Mouse (Mus musculus): Measurements from ENCODE around the gene Gstm2. TPM values are rescaled to one million over a fixed set of nuclear protein-coding genes. Genes with fewer than 3 reads are reported as not detected.

The Gstm2 gene
- polyA plus RNA-seq, 1 experiment from 2014 or later = 18.2 TPM

DNA sequence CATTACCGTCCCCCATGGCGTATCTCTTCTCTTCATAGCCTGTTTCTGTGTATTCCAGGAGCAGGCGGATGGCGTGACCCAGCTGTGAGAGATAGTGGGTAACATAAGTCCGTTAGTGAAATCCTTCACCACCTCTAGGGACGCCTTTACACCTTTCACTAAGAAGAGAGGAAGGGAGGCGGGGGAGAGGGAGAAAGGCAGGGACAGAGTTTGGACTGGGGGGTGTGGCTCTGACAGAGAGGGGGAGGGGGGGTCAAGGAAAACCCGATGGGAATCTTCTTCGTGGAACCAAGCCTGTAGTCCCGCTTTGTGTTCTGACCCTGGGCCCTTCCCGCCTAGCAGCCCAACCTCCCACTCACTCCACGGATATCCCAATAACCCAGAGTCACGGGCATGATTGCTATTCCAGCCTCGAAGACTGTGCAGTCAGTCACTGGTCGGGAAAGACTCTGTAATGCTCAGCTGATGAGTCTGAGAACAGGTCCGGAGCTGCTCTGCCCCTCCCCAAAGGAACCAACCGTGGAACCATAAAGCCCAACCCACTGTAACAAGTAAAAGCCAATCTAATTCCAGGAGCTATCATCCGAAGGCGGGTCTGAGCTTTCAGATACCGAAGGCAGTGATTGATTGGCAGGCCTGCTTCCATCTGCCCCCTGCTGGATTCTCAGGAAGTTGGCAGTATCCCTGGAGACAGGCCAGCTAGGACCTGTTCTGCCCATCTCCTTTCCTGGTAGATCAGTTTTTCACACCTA lies 42.8 kb downstream of the Gstm2 start, which contains the start of gene Gstm6:
Gene Gstm6, minus strand, starts transcription at position 511 of the 752 bp plus-strand sequence.
- Histone ChIP-seq H3K9me3 (ENCODE audit: control insufficient read depth, low read length) (no peaks in the 10 kb centered on the region), H3K9ac (ENCODE audit: low read depth, low read length) (no peak within 1 kb of the TSS), H3K4me3 (ENCODE audit: low read depth, low read length) (no peak within 1 kb of the TSS), H3K27me3 (replicated peaks; ENCODE audit: control insufficient read depth, insufficient read depth, low read length) (no peaks in the 10 kb centered on the region), H3K27ac (ENCODE audit: low read depth, low read length) (no peak within 1 kb of the TSS), H3K36me3 (ENCODE audit: control insufficient read depth, insufficient read depth, low read length) (no peaks in the 10 kb centered on the region), H3K4me1 (replicated peaks; ENCODE audit: control insufficient read depth, insufficient read depth, low read length) (no peaks in the 10 kb centered on the region), H3K4me2 (peak within 1 kb of the TSS; percentile 56)
- 20% methylated on average over 20 of the region's 20 CpGs for WGBS
- DNase-seq (ENCODE audit: low spot score) (no peak), ATAC-seq (replicated peaks; ENCODE audit: low FRiP score) (peak; percentile 34; the same call in 1 of the 2 replicates)

DNA sequence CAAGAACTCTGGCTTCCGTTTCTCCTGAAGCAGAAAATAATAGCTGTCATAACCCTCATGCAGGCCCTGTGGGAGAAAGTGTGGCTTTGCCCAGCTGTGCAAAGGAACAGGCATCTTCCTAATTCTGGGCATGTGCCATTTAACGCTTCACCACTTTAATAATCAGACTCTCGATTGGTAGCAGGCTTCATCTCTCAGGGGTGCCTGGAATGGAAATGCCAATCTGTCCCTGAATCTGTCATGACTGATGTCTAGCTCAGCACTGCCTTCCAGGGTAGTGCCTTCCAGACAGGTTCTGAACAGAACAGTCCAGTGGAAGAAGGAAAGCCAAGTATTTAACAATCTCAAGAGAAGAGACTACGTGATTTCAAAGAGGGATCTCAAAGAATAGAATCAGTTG lies 45.0 kb downstream of the Gstm2 start:
- Histone ChIP-seq H3K9me3 (ENCODE audit: control insufficient read depth, low read length) (no peaks in the 10 kb centered on the region), H3K27me3 (replicated peaks; ENCODE audit: control insufficient read depth, insufficient read depth, low read length) (no peaks in the 10 kb centered on the region), H3K36me3 (ENCODE audit: control insufficient read depth, insufficient read depth, low read length) (no peaks in the 10 kb centered on the region), H3K27ac (ENCODE audit: low read depth, low read length) (no peak overlapping the region), H3K4me3 (ENCODE audit: low read depth, low read length) (no peak overlapping the region), H3K4me1 (replicated peaks; ENCODE audit: control insufficient read depth, insufficient read depth, low read length) (no peaks in the 10 kb centered on the region), H3K4me2 (no peak overlapping the region), H3K9ac (ENCODE audit: low read depth, low read length) (no peak overlapping the region)
- no peak for DNase-seq (ENCODE audit: low spot score)
- 75% methylated on average over 4 of the region's 4 CpGs for WGBS
- ATAC-seq (replicated peaks; ENCODE audit: low FRiP score) = no peak

DNA sequence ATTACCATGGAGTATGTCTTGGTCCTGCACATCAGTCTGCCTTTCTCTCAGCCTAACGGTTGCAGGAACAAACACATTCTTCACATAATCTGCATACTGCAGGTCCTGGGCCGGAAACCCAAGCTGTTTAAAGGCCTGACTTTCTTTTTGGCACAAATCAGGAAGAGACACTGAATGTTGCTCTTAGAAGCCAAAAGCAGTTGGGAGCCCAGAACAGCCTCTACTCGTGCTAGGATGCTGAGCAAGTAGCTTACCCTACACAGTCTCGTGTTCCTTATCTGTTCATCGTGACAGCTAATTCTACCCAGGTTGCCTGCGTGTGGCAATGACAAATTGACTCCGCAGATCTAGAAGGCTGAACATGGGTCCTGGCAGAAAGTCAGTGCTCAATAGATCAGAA lies 45.7 kb downstream of the Gstm2 start:
- Histone ChIP-seq H3K36me3 (ENCODE audit: control insufficient read depth, insufficient read depth, low read length) (no peaks in the 10 kb centered on the region), H3K4me2 (no peak overlapping the region), H3K9me3 (ENCODE audit: control insufficient read depth, low read length) (no peaks in the 10 kb centered on the region), H3K9ac (ENCODE audit: low read depth, low read length) (no peak overlapping the region), H3K4me1 (replicated peaks; ENCODE audit: control insufficient read depth, insufficient read depth, low read length) (no peaks in the 10 kb centered on the region), H3K27ac (ENCODE audit: low read depth, low read length) (no peak overlapping the region), H3K4me3 (ENCODE audit: low read depth, low read length) (no peak overlapping the region), H3K27me3 (replicated peaks; ENCODE audit: control insufficient read depth, insufficient read depth, low read length) (no peaks in the 10 kb centered on the region)
- ATAC-seq (replicated peaks; ENCODE audit: low FRiP score) (no peak), DNase-seq (ENCODE audit: low spot score) (no peak)
- 65% methylated on average over 7 of the region's 7 CpGs for WGBS

DNA sequence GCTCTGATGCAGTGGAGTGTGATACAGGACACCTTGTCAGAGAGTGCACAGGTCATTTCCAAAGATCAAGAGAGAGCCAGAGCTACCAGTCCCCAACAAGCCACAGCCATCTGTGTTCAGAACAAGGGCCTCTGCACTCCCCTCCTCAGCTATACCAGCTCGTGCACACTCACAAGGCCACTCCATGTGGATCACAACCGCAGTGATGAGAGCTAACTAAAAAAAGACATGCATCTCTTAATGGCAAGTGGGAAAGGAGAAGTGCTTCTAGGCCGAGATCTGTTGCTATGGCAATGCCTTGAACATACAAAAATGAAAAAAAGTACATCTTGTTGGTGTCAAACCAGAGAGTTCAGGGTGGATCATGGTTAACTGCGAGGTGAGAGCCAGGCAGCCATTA lies 46.4 kb downstream of the Gstm2 start:
- no peak for ATAC-seq (replicated peaks; ENCODE audit: low FRiP score)
- Histone ChIP-seq H3K4me2 (no peak overlapping the region), H3K9ac (ENCODE audit: low read depth, low read length) (no peak overlapping the region), H3K9me3 (ENCODE audit: control insufficient read depth, low read length) (no peaks in the 10 kb centered on the region), H3K27ac (ENCODE audit: low read depth, low read length) (no peak overlapping the region), H3K4me3 (ENCODE audit: low read depth, low read length) (no peak overlapping the region), H3K36me3 (ENCODE audit: control insufficient read depth, insufficient read depth, low read length) (no peaks in the 10 kb centered on the region), H3K27me3 (replicated peaks; ENCODE audit: control insufficient read depth, insufficient read depth, low read length) (no peaks in the 10 kb centered on the region), H3K4me1 (replicated peaks; ENCODE audit: control insufficient read depth, insufficient read depth, low read length) (no peaks in the 10 kb centered on the region)
- WGBS = 72% methylated on average over 4 of the region's 4 CpGs
- no peak for DNase-seq (ENCODE audit: low spot score)

DNA sequence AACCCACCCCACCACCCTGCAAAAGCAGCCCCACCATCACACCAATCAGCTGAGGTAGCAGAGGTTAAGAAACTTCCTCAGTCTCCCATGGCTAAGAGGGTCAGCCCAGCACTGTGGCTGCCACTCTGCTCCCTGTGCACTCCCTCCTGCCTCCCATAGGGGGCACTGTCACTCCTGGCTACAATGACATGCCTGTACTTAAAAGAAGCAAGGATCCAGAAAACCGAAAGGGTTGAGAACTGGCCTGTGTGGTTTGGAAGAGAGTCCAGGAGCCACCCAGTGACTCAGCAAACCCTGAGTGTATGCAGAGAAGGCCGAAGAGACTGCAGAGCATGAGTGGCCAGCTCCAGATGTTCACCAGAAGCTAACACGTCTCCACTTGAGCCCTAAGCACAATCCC lies 46.9 kb downstream of the Gstm2 start:
- no peak overlapping the region for H3K9ac ChIP-seq (ENCODE audit: low read depth, low read length)
- H3K9me3 ChIP-seq (ENCODE audit: control insufficient read depth, low read length) = no peaks in the 10 kb centered on the region
- DNase-seq (ENCODE audit: low spot score) (no peak), ATAC-seq (replicated peaks; ENCODE audit: low FRiP score) (0 out of 2 replicates have a peak, but pooled peaks have one; percentile 19)
- H3K27me3 ChIP-seq (replicated peaks; ENCODE audit: control insufficient read depth, insufficient read depth, low read length) = no peaks in the 10 kb centered on the region
- H3K4me3 ChIP-seq (ENCODE audit: low read depth, low read length) = no peak overlapping the region
- no peak overlapping the region for H3K27ac ChIP-seq (ENCODE audit: low read depth, low read length)
- H3K4me1 ChIP-seq (replicated peaks; ENCODE audit: control insufficient read depth, insufficient read depth, low read length) = no peaks in the 10 kb centered on the region
- H3K4me2 ChIP-seq = no peak overlapping the region
- no peaks in the 10 kb centered on the region for H3K36me3 ChIP-seq (ENCODE audit: control insufficient read depth, insufficient read depth, low read length)
- WGBS = 35% methylated on average over 3 of the region's 3 CpGs

DNA sequence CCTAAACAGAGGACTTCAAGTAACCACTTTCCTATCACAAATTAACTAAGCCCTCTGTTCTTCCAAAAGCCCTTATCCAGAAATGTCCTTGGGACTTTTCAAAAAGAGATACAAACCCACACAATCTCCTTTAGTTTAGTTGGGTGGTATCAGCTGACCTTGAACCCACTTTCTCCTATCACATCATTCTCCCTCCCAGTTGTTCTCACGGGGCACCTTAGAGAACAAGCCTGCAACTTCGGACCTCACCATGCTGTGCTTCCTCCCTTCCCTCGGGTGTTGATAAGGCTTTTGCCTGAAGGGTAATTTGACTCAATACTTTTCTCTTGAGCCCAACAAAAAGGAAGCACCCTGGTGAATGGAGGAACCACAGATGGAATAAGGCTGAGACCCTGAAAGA lies 50.4 kb downstream of the Gstm2 start:
- Histone ChIP-seq H3K36me3 (ENCODE audit: control insufficient read depth, insufficient read depth, low read length) (no peaks in the 10 kb centered on the region), H3K27me3 (replicated peaks; ENCODE audit: control insufficient read depth, insufficient read depth, low read length) (no peaks in the 10 kb centered on the region), H3K9me3 (ENCODE audit: control insufficient read depth, low read length) (no peaks in the 10 kb centered on the region), H3K4me2 (no peak overlapping the region), H3K9ac (ENCODE audit: low read depth, low read length) (no peak overlapping the region), H3K27ac (ENCODE audit: low read depth, low read length) (no peak overlapping the region), H3K4me1 (replicated peaks; ENCODE audit: control insufficient read depth, insufficient read depth, low read length) (no peaks in the 10 kb centered on the region), H3K4me3 (ENCODE audit: low read depth, low read length) (no peak overlapping the region)
- no peak for DNase-seq (ENCODE audit: low spot score)
- ATAC-seq (replicated peaks; ENCODE audit: low FRiP score) = no peak
- 39% methylated on average over 3 of the region's 3 CpGs for WGBS

DNA sequence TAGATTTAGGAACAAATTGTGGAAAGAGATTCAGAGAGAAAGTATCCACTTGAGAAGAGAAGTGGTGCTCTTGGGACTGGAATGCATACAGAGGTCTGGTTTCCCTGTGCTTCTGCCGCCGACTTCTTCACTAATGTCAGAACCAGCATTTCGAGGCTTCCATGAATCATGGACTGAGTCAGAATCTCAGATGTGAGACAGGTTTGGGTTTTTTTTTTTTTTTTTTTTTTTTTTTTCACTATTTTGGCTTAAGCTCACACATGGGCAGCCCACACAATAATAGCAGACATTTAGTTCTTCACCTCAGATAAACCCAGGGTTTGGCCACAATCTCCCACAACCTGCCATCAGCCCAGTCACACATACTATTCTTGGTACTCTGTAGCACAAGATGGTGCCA lies 51.0 kb downstream of the Gstm2 start:
- H3K36me3 ChIP-seq (ENCODE audit: control insufficient read depth, insufficient read depth, low read length) = no peaks in the 10 kb centered on the region
- no peak overlapping the region for H3K4me2 ChIP-seq
- ATAC-seq (replicated peaks; ENCODE audit: low FRiP score) (no peak), DNase-seq (ENCODE audit: low spot score) (no peak)
- H3K9ac ChIP-seq (ENCODE audit: low read depth, low read length) = no peak overlapping the region
- H3K27me3 ChIP-seq (replicated peaks; ENCODE audit: control insufficient read depth, insufficient read depth, low read length) = no peaks in the 10 kb centered on the region
- H3K9me3 ChIP-seq (ENCODE audit: control insufficient read depth, low read length) = no peaks in the 10 kb centered on the region
- WGBS = 88% methylated on average over 3 of the region's 3 CpGs
- H3K4me1 ChIP-seq (replicated peaks; ENCODE audit: control insufficient read depth, insufficient read depth, low read length) = no peaks in the 10 kb centered on the region
- H3K27ac ChIP-seq (ENCODE audit: low read depth, low read length) = no peak overlapping the region
- no peak overlapping the region for H3K4me3 ChIP-seq (ENCODE audit: low read depth, low read length)

DNA sequence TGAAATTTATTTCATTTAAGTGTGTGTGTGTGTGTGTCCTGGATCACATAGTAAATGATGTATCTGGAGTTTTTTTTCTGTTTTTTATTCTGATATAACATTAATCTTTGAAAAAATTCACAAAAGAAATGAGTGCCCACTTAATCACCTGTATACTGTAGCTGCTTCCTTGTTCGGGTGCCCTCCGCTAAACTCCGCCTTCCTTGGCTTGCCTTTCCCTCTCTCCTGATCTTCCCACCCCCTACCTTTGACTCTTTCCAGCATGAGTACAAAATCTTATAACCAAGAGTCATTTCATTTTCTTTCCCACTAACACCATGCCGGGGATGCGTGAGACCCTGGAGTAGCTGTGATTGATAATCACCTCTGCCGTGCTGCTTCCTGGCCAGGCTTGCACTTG lies 54.1 kb downstream of the Gstm2 start:
- no peak overlapping the region for H3K4me3 ChIP-seq (ENCODE audit: low read depth, low read length)
- H3K9me3 ChIP-seq (ENCODE audit: control insufficient read depth, low read length) = no peaks in the 10 kb centered on the region
- H3K4me2 ChIP-seq = no peak overlapping the region
- no peak for DNase-seq (ENCODE audit: low spot score)
- no peak overlapping the region for H3K9ac ChIP-seq (ENCODE audit: low read depth, low read length)
- WGBS = 72% methylated on average over 6 of the region's 6 CpGs
- H3K27me3 ChIP-seq (replicated peaks; ENCODE audit: control insufficient read depth, insufficient read depth, low read length) = no peaks in the 10 kb centered on the region
- no peak for ATAC-seq (replicated peaks; ENCODE audit: low FRiP score)
- no peak overlapping the region for H3K27ac ChIP-seq (ENCODE audit: low read depth, low read length)
- no peaks in the 10 kb centered on the region for H3K36me3 ChIP-seq (ENCODE audit: control insufficient read depth, insufficient read depth, low read length)
- no peaks in the 10 kb centered on the region for H3K4me1 ChIP-seq (replicated peaks; ENCODE audit: control insufficient read depth, insufficient read depth, low read length)

Measured in liver, embryonic 11.5 days (tissue).